Mouse (Mus musculus): Measurements from ENCODE around the gene Lcn8. TPM values are rescaled to one million over a fixed set of nuclear protein-coding genes. Genes with fewer than 3 reads are reported as not detected.
A peak's percentile ranks its signal among the peaks of the same experiment; 100 is the strongest.
"Not testable (repeated sequence)": the region's sequence is repeated elsewhere in the genome, so short reads cannot be mapped to it uniquely, and the experiment has no call there.

The Lcn8 gene
- total and polyA plus RNA-seq, 3 experiments: not detected

- DNase-seq: no peak
Observed at GRCm38 (mm10) chr2:25666516-25666915, 13.6 kb downstream of the Lcn8 start.

GRCm38 (mm10) chr2:25676486-25676885 is 23.6 kb downstream of the Lcn8 start, which contains the start of gene Lcn6:
TSS of gene Lcn6 (plus strand) at chr2:25676786.
- DNase-seq: no peak

GRCm38 (mm10) chr2:25679559-25679958 is 26.6 kb downstream of the Lcn8 start:
- no peak for DNase-seq

- no peak for DNase-seq
Observed at GRCm38 (mm10) chr2:25682426-25682825, 29.5 kb downstream of the Lcn8 start, which contains the start of gene Lcn10. TSS of gene Lcn10 (plus strand) at chr2:25682726.

- no peak for DNase-seq
Observed at GRCm38 (mm10) chr2:25686941-25687340, 34.0 kb downstream of the Lcn8 start.

GRCm38 (mm10) chr2:25694605-25695004 is 41.7 kb downstream of the Lcn8 start:
- peak; percentile 71 for DNase-seq

GRCm38 (mm10) chr2:25696951-25697350 is 44.0 kb downstream of the Lcn8 start:
- DNase-seq: peak; percentile 51

- no peak for DNase-seq
Observed at GRCm38 (mm10) chr2:25698696-25699095, 45.8 kb downstream of the Lcn8 start.

- not testable (repeated sequence) for DNase-seq
Observed at GRCm38 (mm10) chr2:25699743-25700142, 46.8 kb downstream of the Lcn8 start, which contains the start of gene Obp2a. TSS of gene Obp2a (plus strand) at chr2:25700043.

GRCm38 (mm10) chr2:25701001-25701400 is 48.1 kb downstream of the Lcn8 start:
- no peak for DNase-seq

- peak; percentile 35 for DNase-seq
Observed at GRCm38 (mm10) chr2:25703706-25704105, 50.8 kb downstream of the Lcn8 start.

Other genes starting within 250 kb of the Lcn8 start
- under 1 TPM in 1 of 2 experiments, not detected in 1; 0.24 TPM for gene Fut7, start 229.9 kb upstream of the Lcn8 start, total RNA-seq (2021)
- 0.10 and 0.40 TPM in 2 replicates for gene Fut7, start 229.9 kb upstream of the Lcn8 start, polyA plus RNA-seq (2012; rRNA removed)
- gene Abca2, start 224.4 kb upstream of the Lcn8 start, total RNA-seq (2021): 10 to 100 TPM; 32.1 to 42.7 TPM
- gene Abca2, start 224.4 kb upstream of the Lcn8 start, polyA plus RNA-seq (2012; rRNA removed): 86.8 and 118 TPM in 2 replicates
- under 1 TPM in 1 of 2 experiments, not detected in 1; 0.66 TPM for gene Clic3, start 196.3 kb upstream of the Lcn8 start, total RNA-seq (2021)
- gene Clic3, start 196.3 kb upstream of the Lcn8 start, polyA plus RNA-seq (2012; rRNA removed): 1.6 and 3.4 TPM in 2 replicates
- 10 to 100 TPM; 33.3 to 35.2 TPM for gene Paxx, start 192.0 kb upstream of the Lcn8 start, total RNA-seq (2021)
- gene Paxx, start 192.0 kb upstream of the Lcn8 start, polyA plus RNA-seq (2012; rRNA removed): 85.9 and 124 TPM in 2 replicates
- 1 to 10 TPM; 2.5 to 2.7 TPM for gene Ptgds, start 183.1 kb upstream of the Lcn8 start, total RNA-seq (2021)
- gene Ptgds, start 183.1 kb upstream of the Lcn8 start, polyA plus RNA-seq (2012; rRNA removed): 4.9 and 5.6 TPM in 2 replicates
- not detected for gene Lcn12, start 159.2 kb upstream of the Lcn8 start, total RNA-seq (2021)
- gene Lcn12, start 159.2 kb upstream of the Lcn8 start, polyA plus RNA-seq (2012; rRNA removed): not detected in 2 replicates
- gene Fbxw5, start 152.4 kb upstream of the Lcn8 start, total RNA-seq (2021): 10 to 100 TPM; 83.9 to 89.5 TPM
- gene Fbxw5, start 152.4 kb upstream of the Lcn8 start, polyA plus RNA-seq (2012; rRNA removed): 34.4 and 64.3 TPM in 2 replicates
- gene C8g, start 151.4 kb upstream of the Lcn8 start, total RNA-seq (2021): 1 to 10 TPM; 1.5 to 2.0 TPM
- gene C8g, start 151.4 kb upstream of the Lcn8 start, polyA plus RNA-seq (2012; rRNA removed): 2.7 and 3.0 TPM in 2 replicates
- gene Traf2, start 106.2 kb upstream of the Lcn8 start, total RNA-seq (2021): 10 to 100 TPM; 22.3 to 29.0 TPM
- gene Traf2, start 106.2 kb upstream of the Lcn8 start, polyA plus RNA-seq (2012; rRNA removed): 11.1 and 12.7 TPM in 2 replicates
- gene Edf1, start 95.3 kb upstream of the Lcn8 start, total RNA-seq (2021): 100 to 1,000 TPM; 307 to 329 TPM
- 127 and 140 TPM in 2 replicates for gene Edf1, start 95.3 kb upstream of the Lcn8 start, polyA plus RNA-seq (2012; rRNA removed)
- gene Mamdc4, start 78.3 kb upstream of the Lcn8 start, total RNA-seq (2021): 1 to 10 TPM; 2.3 to 7.4 TPM
- 4.2 and 8.8 TPM in 2 replicates for gene Mamdc4, start 78.3 kb upstream of the Lcn8 start, polyA plus RNA-seq (2012; rRNA removed)
- gene Phpt1, start 77.9 kb upstream of the Lcn8 start, total RNA-seq (2021): 10 to 100 TPM; 53.5 to 54.1 TPM
- 36.7 and 53.4 TPM in 2 replicates for gene Phpt1, start 77.9 kb upstream of the Lcn8 start, polyA plus RNA-seq (2012; rRNA removed)
- gene Ajm1, start 71.4 kb upstream of the Lcn8 start, total RNA-seq (2021): 1 to 10 TPM; 1.4 to 2.1 TPM
- 10.5 and 13.5 TPM in 2 replicates for gene Ajm1, start 71.4 kb upstream of the Lcn8 start, polyA plus RNA-seq (2012; rRNA removed)
- 10 to 100 TPM; 86.4 to 96.9 TPM for gene Rabl6, start 44.6 kb upstream of the Lcn8 start, total RNA-seq (2021)
- gene Rabl6, start 44.6 kb upstream of the Lcn8 start, polyA plus RNA-seq (2012; rRNA removed): 139 and 150 TPM in 2 replicates
- not detected for gene Ccdc183, start 35.4 kb upstream of the Lcn8 start, total RNA-seq (2021)
- not detected in 2 replicates for gene Ccdc183, start 35.4 kb upstream of the Lcn8 start, polyA plus RNA-seq (2012; rRNA removed)
- gene Tmem141, start 31.1 kb upstream of the Lcn8 start, total RNA-seq (2021): 10 to 100 TPM; 23.2 to 35.5 TPM
- gene Tmem141, start 31.1 kb upstream of the Lcn8 start, polyA plus RNA-seq (2012; rRNA removed): 27.1 and 27.9 TPM in 2 replicates
- gene Fcna, start 25.1 kb upstream of the Lcn8 start, total RNA-seq (2021): 10 to 100 TPM in 1 of 2 experiments, 1 to 10 TPM in 1; 4.6 to 10.1 TPM
- 2.4 and 4.4 TPM in 2 replicates for gene Fcna, start 25.1 kb upstream of the Lcn8 start, polyA plus RNA-seq (2012; rRNA removed)
- gene Lcn5, start 4.8 kb downstream of the Lcn8 start, total RNA-seq (2021): not detected
- gene Lcn5, start 4.8 kb downstream of the Lcn8 start, polyA plus RNA-seq (2012; rRNA removed): not detected in 2 replicates
- not detected for gene Lcn6, start 23.7 kb downstream of the Lcn8 start, total RNA-seq (2021)
- gene Lcn6, start 23.7 kb downstream of the Lcn8 start, polyA plus RNA-seq (2012; rRNA removed): not detected in 2 replicates
- gene Lcn10, start 29.6 kb downstream of the Lcn8 start, total RNA-seq (2021): not detected
- gene Lcn10, start 29.6 kb downstream of the Lcn8 start, polyA plus RNA-seq (2012; rRNA removed): not detected in 2 replicates
- gene Obp2a, start 46.9 kb downstream of the Lcn8 start, total RNA-seq (2021): 1 to 10 TPM in 1 of 2 experiments, under 1 TPM in 1; 0.41 to 1.8 TPM
- gene Obp2a, start 46.9 kb downstream of the Lcn8 start, polyA plus RNA-seq (2012; rRNA removed): 4.8 and 6.2 TPM in 2 replicates
- gene Bmyc, start 53.6 kb downstream of the Lcn8 start, total RNA-seq (2021): 10 to 100 TPM; 36.7 to 46.1 TPM
- 134 and 139 TPM in 2 replicates for gene Bmyc, start 53.6 kb downstream of the Lcn8 start, polyA plus RNA-seq (2012; rRNA removed)
- not detected for gene Obp2b, start 83.9 kb downstream of the Lcn8 start, total RNA-seq (2021)
- not detected in 2 replicates for gene Obp2b, start 83.9 kb downstream of the Lcn8 start, polyA plus RNA-seq (2012; rRNA removed)
- not detected for gene Lcn3, start 112.4 kb downstream of the Lcn8 start, total RNA-seq (2021)
- gene Lcn3, start 112.4 kb downstream of the Lcn8 start, polyA plus RNA-seq (2012; rRNA removed): not detected in 2 replicates
- not detected for gene Lcn11, start 123.9 kb downstream of the Lcn8 start, total RNA-seq (2021)
- not detected in 2 replicates for gene Lcn11, start 123.9 kb downstream of the Lcn8 start, polyA plus RNA-seq (2012; rRNA removed)
- gene Gm13539, start 129.1 kb downstream of the Lcn8 start, total RNA-seq (2021): not detected
- gene Gm13539, start 129.1 kb downstream of the Lcn8 start, polyA plus RNA-seq (2012; rRNA removed): not detected in 2 replicates
- not detected for gene Glt6d1, start 162.7 kb downstream of the Lcn8 start, total RNA-seq (2021)
- not detected in 2 replicates for gene Glt6d1, start 162.7 kb downstream of the Lcn8 start, polyA plus RNA-seq (2012; rRNA removed)
- gene Lcn9, start 170.0 kb downstream of the Lcn8 start, total RNA-seq (2021): not detected
- gene Lcn9, start 170.0 kb downstream of the Lcn8 start, polyA plus RNA-seq (2012; rRNA removed): not detected in 2 replicates
- gene Sohlh1, start 194.1 kb downstream of the Lcn8 start, total RNA-seq (2021): not detected
- gene Sohlh1, start 194.1 kb downstream of the Lcn8 start, polyA plus RNA-seq (2012; rRNA removed): not detected in 2 replicates
- gene Kcnt1, start 210.6 kb downstream of the Lcn8 start, total RNA-seq (2021): 1 to 10 TPM; 1.9 to 2.9 TPM
- gene Kcnt1, start 210.6 kb downstream of the Lcn8 start, polyA plus RNA-seq (2012; rRNA removed): 11.8 and 21.4 TPM in 2 replicates